Mouse (Mus musculus) intestine, embryonic 16.5 days (tissue): ENCODE measurements at regions not wholly inside any gene's neighbourhood (a gene's known extent, or its start where the extent isn't known, plus 50 kb on each side); places are given as distances from the start of the nearest gene placed in this dataset.

Source experiments
- ATAC-seq: fragments of 200-750 bp; cut with Nextera tagmentation; 2 replicates; pipeline ENCODE4 v1.8.0; 2017; ENCODE audit warnings: moderate TSS enrichment, moderate library complexity
- H3K27ac ChIP-seq: fragments of 300-500 bp; sonication (generic); 2 replicates; pipeline ENCODE4 v1.5.1; 2014; ENCODE audit warnings: mild to moderate bottlenecking, low read length
- H3K27me3 ChIP-seq: fragments of 300-500 bp; sonication (generic); replicated peaks from 2 replicates; pipeline ENCODE4 v1.6.1; 2014; ENCODE audit warnings: low read length, control low read depth, mixed read lengths; ENCODE audit not compliant: control insufficient read depth, insufficient read depth
- H3K36me3 ChIP-seq: fragments of 300-500 bp; sonication (generic); 2 replicates; pipeline ENCODE4 v1.6.1; 2014; ENCODE audit warnings: low read length, control low read depth; ENCODE audit not compliant: control insufficient read depth, insufficient read depth
- H3K4me1 ChIP-seq: fragments of 300-500 bp; sonication (generic); 2 replicates; pipeline ENCODE4 v1.6.1; 2014; ENCODE audit warnings: low read length, control low read depth, mixed read lengths; ENCODE audit not compliant: control insufficient read depth, insufficient read depth
- H3K4me2 ChIP-seq: fragments of 300-500 bp; sonication (generic); 2 replicates; pipeline ENCODE4 v1.6.1; 2014; ENCODE audit warnings: low read depth, low read length, control low read depth
- H3K4me3 ChIP-seq: fragments of 300-500 bp; sonication (generic); 2 replicates; pipeline ENCODE4 v1.5.1; 2014; ENCODE audit warnings: mild to moderate bottlenecking, low read length
- H3K9ac ChIP-seq: fragments of 300-500 bp; sonication (generic); 2 replicates; pipeline ENCODE4 v1.6.1; 2014; ENCODE audit warnings: low read depth, low read length
- H3K9me3 ChIP-seq: fragments of 300-500 bp; sonication (generic); 2 replicates; pipeline ENCODE4 v1.6.1; 2016; ENCODE audit warnings: low read length, control low read depth; ENCODE audit not compliant: control insufficient read depth
- WGBS: fragments of 180-500 bp; shearing (Covaris S2); extraction: QIAGEN DNeasy Blood & Tissue Kit; methylation state at CpG from one replicate; pipeline ENCODE4 v1.1.7; 2014; 5-methylcytosine and 5-hydroxymethylcytosine counted together

- ATAC-seq, result no peak
- Histone ChIP-seq H3K4me2 (no peak overlapping the region), H3K4me3 (no peak overlapping the region), H3K9me3 (no peaks in the 10 kb centered on the region), H3K9ac (no peak overlapping the region), H3K36me3 (no peaks in the 10 kb centered on the region), H3K27ac (no peak overlapping the region), H3K27me3 (no peaks in the 10 kb centered on the region), H3K4me1 (no peaks in the 10 kb centered on the region)
- 59% methylated on average over 6 of the region's 6 CpGs for WGBS
These were observed 105.4 kb upstream of the Krr1 start for GRCm38 (mm10) chr10:111867102-111867501.

- no peak for ATAC-seq
These were observed 104.9 kb upstream of the Krr1 start for GRCm38 (mm10) chr10:111867538-111867937.

DNA sequence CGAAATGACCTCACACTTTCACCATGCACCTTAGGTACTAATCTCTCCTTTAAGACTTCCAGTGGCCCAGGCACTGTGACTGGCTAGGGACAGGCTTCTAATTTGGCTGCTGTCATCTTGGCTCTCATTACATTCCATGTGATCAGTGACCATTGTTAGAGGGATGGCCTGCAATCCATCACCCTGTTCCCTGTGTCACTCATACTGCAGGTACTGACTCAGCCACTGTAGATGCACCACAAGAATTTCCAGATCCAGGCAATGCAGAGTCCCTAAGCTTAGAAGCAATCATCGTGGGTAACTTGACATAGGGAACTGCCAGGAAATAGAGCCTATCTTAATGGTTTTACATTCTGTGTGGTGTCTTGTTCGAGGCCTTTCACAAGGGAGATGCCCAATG is 92.1 kb upstream of the Krr1 start:
- Histone ChIP-seq H3K36me3 (no peaks in the 10 kb centered on the region), H3K27me3 (no peaks in the 10 kb centered on the region), H3K27ac (no peak overlapping the region), H3K9ac (no peak overlapping the region), H3K4me3 (no peak overlapping the region), H3K9me3 (no peaks in the 10 kb centered on the region), H3K4me2 (no peak overlapping the region), H3K4me1 (no peaks in the 10 kb centered on the region)
- WGBS, result 70% methylated on average over 3 of the region's 3 CpGs
- ATAC-seq, result no peak

More at GRCm38 (mm10) chr10:111867538-111867937, 104.9 kb upstream of the Krr1 start:
- Histone ChIP-seq H3K4me2 (no peak overlapping the region), H3K9ac (no peak overlapping the region), H3K4me3 (no peak overlapping the region), H3K36me3 (no peaks in the 10 kb centered on the region), H3K27ac (no peak overlapping the region), H3K27me3 (no peaks in the 10 kb centered on the region), H3K4me1 (no peaks in the 10 kb centered on the region), H3K9me3 (no peaks in the 10 kb centered on the region)
- 28% methylated on average over 6 of the region's 6 CpGs for WGBS

- H3K4me1 ChIP-seq, result no peaks in the 10 kb centered on the region
- H3K4me3 ChIP-seq, result no peak overlapping the region
- H3K27me3 ChIP-seq, result no peaks in the 10 kb centered on the region
- no peak overlapping the region for H3K27ac ChIP-seq
- no peak overlapping the region for H3K4me2 ChIP-seq
- no peak for ATAC-seq
- WGBS, result 82% methylated on average over 24 of the region's 24 CpGs
- H3K9ac ChIP-seq, result no peak overlapping the region
- H3K36me3 ChIP-seq, result no peaks in the 10 kb centered on the region
- no peaks in the 10 kb centered on the region for H3K9me3 ChIP-seq
These were observed 90.9 kb upstream of the Krr1 start for GRCm38 (mm10) chr10:111881339-111882211.

DNA sequence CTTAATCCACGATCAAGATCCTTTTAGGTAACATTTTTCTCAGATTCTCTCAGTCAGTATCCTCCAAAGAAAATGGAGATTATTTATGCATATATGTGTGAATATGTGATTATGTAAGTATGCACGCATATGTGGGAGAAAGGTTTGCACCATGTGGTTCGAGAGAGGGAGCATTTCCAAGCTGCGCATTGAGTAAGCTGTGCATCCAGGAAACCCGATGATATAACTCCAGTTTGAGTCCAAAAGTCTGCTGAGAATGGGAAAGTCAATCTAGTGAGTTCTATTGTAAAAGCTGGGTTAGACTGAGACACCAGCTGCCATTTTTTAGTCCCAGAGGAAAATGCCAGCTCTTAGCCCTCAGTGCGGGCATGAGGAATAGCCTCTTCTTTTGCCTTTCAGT is 89.9 kb upstream of the Krr1 start:
- ATAC-seq, result no peak
- WGBS, result 92% methylated on average over 6 of the region's 6 CpGs
- H3K4me3 ChIP-seq, result no peak overlapping the region
- H3K9me3 ChIP-seq, result no peaks in the 10 kb centered on the region
- H3K27me3 ChIP-seq, result no peaks in the 10 kb centered on the region
- no peak overlapping the region for H3K9ac ChIP-seq
- no peaks in the 10 kb centered on the region for H3K36me3 ChIP-seq
- no peak overlapping the region for H3K4me2 ChIP-seq
- no peaks in the 10 kb centered on the region for H3K4me1 ChIP-seq
- no peak overlapping the region for H3K27ac ChIP-seq

GRCm38 (mm10) chr10:111884701-111885100 is 87.8 kb upstream of the Krr1 start:
- Histone ChIP-seq H3K9me3 (no peaks in the 10 kb centered on the region), H3K4me2 (no peak overlapping the region), H3K4me3 (no peak overlapping the region), H3K4me1 (no peaks in the 10 kb centered on the region), H3K36me3 (no peaks in the 10 kb centered on the region), H3K27me3 (no peaks in the 10 kb centered on the region), H3K9ac (no peak overlapping the region), H3K27ac (no peak overlapping the region)
- WGBS, result 79% methylated on average over 4 of the region's 4 CpGs
- no peak for ATAC-seq

- Histone ChIP-seq H3K4me1 (no peaks in the 10 kb centered on the region), H3K4me2 (no peak overlapping the region), H3K9ac (no peak overlapping the region), H3K9me3 (no peaks in the 10 kb centered on the region), H3K4me3 (no peak overlapping the region), H3K27me3 (no peaks in the 10 kb centered on the region), H3K36me3 (no peaks in the 10 kb centered on the region), H3K27ac (no peak overlapping the region)
- 92% methylated on average over 5 of the region's 5 CpGs for WGBS
- no peak for ATAC-seq
These were observed 83.4 kb upstream of the Krr1 start for GRCm38 (mm10) chr10:111889111-111889510.

DNA sequence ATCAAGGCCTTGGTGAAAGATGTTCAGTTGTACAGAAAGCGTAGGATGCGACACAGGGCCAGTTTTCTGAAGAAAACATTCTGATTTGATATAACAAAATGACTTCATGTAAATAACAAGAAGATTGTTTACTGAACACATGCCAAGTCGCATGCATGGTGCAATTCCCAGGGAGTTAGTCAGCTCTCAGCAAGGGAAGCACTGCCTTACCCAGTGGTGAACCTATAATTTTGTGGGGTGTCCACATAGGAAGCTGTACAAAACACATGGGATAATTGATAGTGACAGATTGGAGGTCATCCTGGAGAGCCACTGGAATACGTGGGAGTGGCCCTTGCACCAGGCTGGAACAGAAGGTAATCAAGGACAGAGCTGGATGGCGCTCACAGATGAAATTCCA is 79.0 kb upstream of the Krr1 start:
- WGBS, result 69% methylated on average over 5 of the region's 5 CpGs
- no peak overlapping the region for H3K4me3 ChIP-seq
- no peaks in the 10 kb centered on the region for H3K36me3 ChIP-seq
- no peak overlapping the region for H3K4me2 ChIP-seq
- no peaks in the 10 kb centered on the region for H3K9me3 ChIP-seq
- peak overlapping the region; percentile 46 for H3K27ac ChIP-seq
- H3K27me3 ChIP-seq, result no peaks in the 10 kb centered on the region
- ATAC-seq, result peak; percentile 83
- no peaks in the 10 kb centered on the region for H3K4me1 ChIP-seq
- no peak overlapping the region for H3K9ac ChIP-seq

DNA sequence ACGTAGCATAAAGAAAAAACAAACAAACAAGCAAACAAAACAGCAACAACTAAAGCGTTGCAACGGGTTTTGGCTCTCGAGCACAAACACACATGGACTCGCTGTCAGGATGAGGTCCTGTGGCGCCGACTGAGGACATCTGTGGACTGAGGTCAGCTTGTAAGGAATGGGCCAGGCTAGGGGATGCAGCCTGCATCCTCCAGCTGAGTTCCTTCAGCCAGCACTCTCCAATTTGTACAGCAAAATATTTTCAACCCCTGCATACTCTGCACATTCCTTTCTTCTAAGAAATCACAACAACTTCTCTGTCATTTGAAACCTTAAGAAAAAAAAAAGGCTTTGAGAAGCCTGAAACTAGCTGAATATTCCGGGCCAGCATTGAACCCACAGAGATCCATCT is 78.5 kb upstream of the Krr1 start:
- no peaks in the 10 kb centered on the region for H3K36me3 ChIP-seq
- H3K4me1 ChIP-seq, result no peaks in the 10 kb centered on the region
- H3K9ac ChIP-seq, result no peak overlapping the region
- WGBS, result 65% methylated on average over 8 of the region's 8 CpGs
- no peaks in the 10 kb centered on the region for H3K27me3 ChIP-seq
- ATAC-seq, result peak; percentile 92
- H3K9me3 ChIP-seq, result no peaks in the 10 kb centered on the region
- H3K4me2 ChIP-seq, result no peak overlapping the region
- peak overlapping the region; percentile 46 for H3K27ac ChIP-seq
- H3K4me3 ChIP-seq, result no peak overlapping the region

DNA sequence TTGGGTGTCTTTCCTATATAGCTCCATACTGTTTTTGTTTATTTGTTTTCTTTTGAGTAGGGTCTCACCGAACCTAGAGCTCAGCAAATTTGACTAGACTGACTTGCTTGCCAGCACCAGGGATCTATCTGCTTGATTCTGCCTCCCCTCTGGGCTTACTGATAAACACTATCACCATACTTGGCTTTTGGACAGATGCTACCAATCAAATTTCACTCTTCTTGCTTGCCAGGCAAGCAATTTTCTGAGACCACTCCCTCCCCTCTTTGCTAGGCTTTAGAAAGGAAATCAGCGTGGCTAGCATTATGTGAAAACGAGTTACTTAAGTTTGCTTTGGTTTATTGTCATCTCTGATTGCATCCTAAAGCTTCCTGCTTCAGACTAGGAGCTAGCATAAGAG is 75.1 kb upstream of the Krr1 start:
- H3K4me3 ChIP-seq, result no peak overlapping the region
- 55% methylated on average over 3 of the region's 3 CpGs for WGBS
- H3K36me3 ChIP-seq, result no peaks in the 10 kb centered on the region
- no peak overlapping the region for H3K9ac ChIP-seq
- no peaks in the 10 kb centered on the region for H3K9me3 ChIP-seq
- H3K27ac ChIP-seq, result no peak overlapping the region
- no peak overlapping the region for H3K4me2 ChIP-seq
- H3K4me1 ChIP-seq, result no peaks in the 10 kb centered on the region
- ATAC-seq, result no peak
- no peaks in the 10 kb centered on the region for H3K27me3 ChIP-seq
